Mouse (Mus musculus): Measurements from ENCODE around the gene Hpse2.

- TF ChIP-seq TAL1 (IDR thresholded peaks at IDR 0.05; ENCODE audit: low read length): no peak
- TF ChIP-seq GATA1 (IDR thresholded peaks at IDR 0.05; ENCODE audit: low read length): no peak
Observed at GRCm38 (mm10) chr19:43042721-43043120, 345.4 kb downstream of the Hpse2 start.
